Mouse (Mus musculus): Measurements from ENCODE around the gene Ski. TPM values are rescaled to one million over a fixed set of nuclear protein-coding genes. Genes with fewer than 3 reads are reported as not detected.

The Ski gene
- polyA plus RNA-seq, 1 experiment = 31.7 TPM

DNA sequence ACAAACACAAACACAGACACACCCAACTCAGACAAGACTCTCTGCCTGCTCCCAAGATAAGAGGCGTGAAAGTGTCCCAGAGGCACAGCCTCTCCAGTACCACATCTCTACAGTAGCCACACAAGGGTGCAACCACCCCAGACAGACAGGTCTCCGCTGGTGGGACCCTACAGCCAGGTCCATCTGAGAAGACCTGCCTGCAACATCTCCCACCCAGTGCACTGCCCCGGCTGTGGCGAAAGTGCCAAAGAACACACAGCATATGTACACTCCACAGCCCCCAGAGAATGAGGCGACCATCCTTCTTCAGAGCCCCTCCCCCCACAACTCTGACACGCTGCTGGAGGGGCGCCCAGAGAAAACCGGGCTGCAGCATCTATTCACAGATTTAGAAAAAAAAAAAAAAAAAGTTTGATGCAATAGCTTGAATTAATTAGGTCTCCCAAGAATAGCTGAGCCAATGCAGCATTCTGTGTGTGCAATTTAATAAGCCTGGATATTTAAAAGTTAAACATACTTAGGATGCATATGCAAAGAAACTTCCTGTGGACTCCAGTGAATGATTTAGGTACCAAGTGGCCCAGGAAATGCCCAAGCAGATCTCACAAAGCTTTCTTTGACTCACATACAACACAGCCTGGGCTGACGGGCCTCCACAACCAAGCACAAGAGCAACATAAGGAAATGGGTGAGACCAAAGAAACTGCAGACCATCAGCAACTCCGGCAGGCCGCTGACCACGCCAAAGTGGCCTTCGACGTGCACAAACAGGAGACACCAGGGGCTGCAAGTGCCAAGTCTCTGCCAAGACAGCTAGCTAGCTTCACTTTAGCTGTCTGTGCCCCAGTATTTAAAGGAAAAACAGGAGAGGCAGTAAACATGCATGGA is 1.9 kb downstream of the Ski start:
- TF ChIP-seq GATA1 (IDR thresholded peaks at IDR 0.05; ENCODE audit: low read length) = no peak

GRCm38 (mm10) chr4:155219271-155220212 is 2.9 kb downstream of the Ski start:
- TF ChIP-seq GATA1 (IDR thresholded peaks at IDR 0.05; ENCODE audit: low read length) = no peak

GRCm38 (mm10) chr4:155218104-155218732 is 4.2 kb downstream of the Ski start:
- no peak for TF ChIP-seq GATA1 (IDR thresholded peaks at IDR 0.05; ENCODE audit: low read length)

DNA sequence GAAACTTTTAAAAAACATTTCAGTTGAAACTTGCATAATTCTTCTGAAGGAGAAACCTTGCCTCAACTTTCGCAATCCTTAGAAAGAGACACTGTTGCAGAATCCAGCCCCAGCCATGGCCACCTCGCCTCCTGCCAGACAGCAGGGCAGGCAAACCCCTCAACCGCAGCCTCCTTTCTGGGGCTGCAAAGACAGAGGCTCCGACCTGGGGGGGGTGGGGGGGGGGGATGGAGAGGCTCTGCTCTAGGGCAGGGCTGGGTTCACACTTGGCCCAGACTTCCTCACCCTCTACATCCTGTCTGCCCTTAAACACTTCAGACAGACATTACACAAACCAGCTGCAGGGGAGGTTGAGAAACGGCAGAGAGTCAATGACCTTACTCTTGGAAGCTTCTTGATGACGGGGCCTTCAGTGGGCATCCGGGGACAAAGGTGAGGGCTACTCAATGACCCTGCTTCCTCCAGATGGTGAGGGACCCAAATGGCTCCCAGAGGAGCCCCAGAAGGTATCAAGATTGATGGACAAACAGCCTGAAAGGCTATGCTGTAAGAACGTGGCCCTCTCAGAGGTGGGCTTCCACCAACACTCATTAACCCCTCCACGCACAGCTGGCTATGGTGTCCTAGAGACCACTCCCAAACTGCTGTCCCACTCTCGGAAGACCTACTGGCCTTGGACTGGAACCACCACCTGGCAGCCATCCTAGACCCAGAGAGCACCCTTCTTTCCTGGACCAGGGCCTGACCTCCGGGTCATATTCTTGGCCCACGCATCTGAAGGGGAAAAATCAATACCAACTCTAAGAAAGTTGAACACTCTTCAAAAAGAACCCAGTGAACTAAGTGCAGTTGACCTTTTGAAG is 4.9 kb downstream of the Ski start:
- TF ChIP-seq GATA1 (IDR thresholded peaks at IDR 0.05; ENCODE audit: low read length) = no peak

GRCm38 (mm10) chr4:155215773-155216630 is 6.4 kb downstream of the Ski start:
- no peak for TF ChIP-seq GATA1 (IDR thresholded peaks at IDR 0.05; ENCODE audit: low read length)

DNA sequence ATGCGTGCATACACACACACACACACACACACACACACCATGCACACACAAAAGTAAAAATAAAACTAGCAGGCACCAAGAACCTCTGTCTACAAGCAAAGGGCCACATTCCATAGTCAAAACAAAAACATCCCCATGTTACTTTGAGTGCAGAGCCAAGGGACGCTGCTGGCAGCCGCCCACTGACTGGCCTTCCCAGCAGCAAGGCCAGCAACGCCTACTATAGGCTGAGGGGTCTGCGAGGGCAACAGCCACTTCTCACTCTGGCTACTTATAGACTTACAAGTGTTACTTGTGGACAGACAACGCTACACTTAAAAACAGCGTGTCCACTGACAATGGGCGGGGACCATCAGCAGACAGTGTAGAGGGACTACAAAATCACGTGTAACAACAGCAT is 7.2 kb downstream of the Ski start:
- no peak for TF ChIP-seq GATA1 (IDR thresholded peaks at IDR 0.05; ENCODE audit: low read length)

DNA sequence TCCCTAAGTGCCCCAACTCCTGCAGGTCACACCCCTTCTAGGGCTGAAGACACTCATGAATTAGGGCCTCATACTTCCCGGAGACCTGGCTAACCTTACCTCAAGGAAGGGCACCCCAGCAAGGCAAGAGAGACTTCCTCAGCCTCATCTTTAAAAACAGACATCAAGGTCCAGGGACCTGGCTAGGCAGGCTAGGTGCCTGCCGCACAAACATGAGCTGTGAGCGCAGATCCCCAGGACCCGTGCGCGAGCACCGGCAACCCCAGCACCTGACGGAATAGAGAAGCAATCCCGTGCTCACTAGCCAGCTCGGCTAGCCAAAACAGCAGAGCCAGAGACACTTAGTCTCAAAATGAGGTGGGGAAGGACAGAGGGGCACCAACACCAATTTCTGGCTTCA is 7.6 kb downstream of the Ski start:
- no peak for TF ChIP-seq GATA1 (IDR thresholded peaks at IDR 0.05; ENCODE audit: low read length)

DNA sequence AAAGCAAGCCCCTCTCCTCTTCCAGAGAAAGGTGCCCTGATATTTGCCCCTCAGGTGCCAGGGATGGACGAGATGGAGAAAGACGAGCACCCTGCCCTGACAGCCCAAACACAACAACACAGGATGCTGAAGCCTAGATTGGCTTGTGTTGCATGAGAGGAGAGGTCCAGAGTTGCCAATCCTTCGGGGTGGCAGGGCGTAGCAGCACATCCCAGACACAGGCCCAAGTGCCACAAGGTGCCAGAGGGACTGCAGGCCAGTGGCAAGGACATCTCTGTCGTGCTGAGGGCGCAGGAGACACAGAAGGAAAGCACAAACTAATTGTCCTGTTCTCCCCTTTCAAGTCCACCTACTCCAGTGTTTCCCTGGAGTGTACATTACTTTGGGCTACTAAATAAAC is 8.2 kb downstream of the Ski start:
- no peak for TF ChIP-seq GATA1 (IDR thresholded peaks at IDR 0.05; ENCODE audit: low read length)

DNA sequence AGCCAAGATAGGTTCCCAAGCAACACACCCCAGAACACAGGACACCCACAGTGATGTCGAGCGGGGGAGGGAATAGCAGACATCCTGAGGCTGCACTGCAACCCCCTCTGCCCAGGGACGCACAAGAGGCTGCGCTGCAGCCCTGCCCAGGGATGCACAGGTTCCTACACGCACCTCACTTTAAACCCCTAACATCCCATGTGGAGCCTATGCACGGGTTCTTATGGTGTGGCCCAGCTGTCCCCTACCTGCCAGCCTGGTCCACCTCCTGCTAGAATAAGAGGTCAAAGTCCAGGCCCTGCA is 8.7 kb downstream of the Ski start:
- TF ChIP-seq GATA1 (IDR thresholded peaks at IDR 0.05; ENCODE audit: low read length) = no peak

- no peak for TF ChIP-seq GATA1 (IDR thresholded peaks at IDR 0.05; ENCODE audit: low read length)
These were observed 9.2 kb downstream of the Ski start for GRCm38 (mm10) chr4:155213052-155213751.

GRCm38 (mm10) chr4:155209494-155209893 is 12.9 kb downstream of the Ski start:
- no peak for TF ChIP-seq GATA1 (IDR thresholded peaks at IDR 0.05; ENCODE audit: low read length)

GRCm38 (mm10) chr4:155209079-155209478 is 13.3 kb downstream of the Ski start:
- no peak for TF ChIP-seq GATA1 (IDR thresholded peaks at IDR 0.05; ENCODE audit: low read length)

DNA sequence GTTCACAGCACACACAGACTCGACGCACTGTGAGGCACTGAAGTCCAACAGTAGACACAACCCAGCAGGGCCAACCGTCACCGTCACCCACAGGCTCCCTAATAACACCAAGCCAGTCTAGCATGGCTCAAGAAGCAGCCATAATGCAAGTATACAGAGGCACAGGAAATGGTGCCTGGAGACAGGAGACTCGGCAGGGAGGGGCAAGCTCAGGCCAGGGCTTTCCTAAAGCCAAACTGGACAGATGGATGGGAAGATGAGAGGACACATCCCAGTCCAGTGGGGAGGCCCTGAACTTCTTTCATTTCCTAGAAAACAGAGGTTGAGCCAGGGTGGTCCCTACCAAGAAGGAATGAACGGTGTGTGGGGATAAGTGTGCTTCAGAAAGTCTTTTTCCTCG is 13.8 kb downstream of the Ski start:
- no peak for TF ChIP-seq GATA1 (IDR thresholded peaks at IDR 0.05; ENCODE audit: low read length)

GRCm38 (mm10) chr4:155207841-155208240 is 14.6 kb downstream of the Ski start:
- TF ChIP-seq GATA1 (IDR thresholded peaks at IDR 0.05; ENCODE audit: low read length) = no peak
